Mouse (Mus musculus) cerebellum, postnatal 25 days (tissue): Measurements from ENCODE around the gene Trpm8.
A peak's percentile ranks its signal among the peaks of the same experiment; 100 is the strongest.

Experiments
- DNase-seq, 2 experiments: peaks; one replicate each; pipeline ENCODE4 v3.0.0; 2021; ENCODE audit warnings: mixed read lengths in 2 of 2

The Trpm8 gene

DNA sequence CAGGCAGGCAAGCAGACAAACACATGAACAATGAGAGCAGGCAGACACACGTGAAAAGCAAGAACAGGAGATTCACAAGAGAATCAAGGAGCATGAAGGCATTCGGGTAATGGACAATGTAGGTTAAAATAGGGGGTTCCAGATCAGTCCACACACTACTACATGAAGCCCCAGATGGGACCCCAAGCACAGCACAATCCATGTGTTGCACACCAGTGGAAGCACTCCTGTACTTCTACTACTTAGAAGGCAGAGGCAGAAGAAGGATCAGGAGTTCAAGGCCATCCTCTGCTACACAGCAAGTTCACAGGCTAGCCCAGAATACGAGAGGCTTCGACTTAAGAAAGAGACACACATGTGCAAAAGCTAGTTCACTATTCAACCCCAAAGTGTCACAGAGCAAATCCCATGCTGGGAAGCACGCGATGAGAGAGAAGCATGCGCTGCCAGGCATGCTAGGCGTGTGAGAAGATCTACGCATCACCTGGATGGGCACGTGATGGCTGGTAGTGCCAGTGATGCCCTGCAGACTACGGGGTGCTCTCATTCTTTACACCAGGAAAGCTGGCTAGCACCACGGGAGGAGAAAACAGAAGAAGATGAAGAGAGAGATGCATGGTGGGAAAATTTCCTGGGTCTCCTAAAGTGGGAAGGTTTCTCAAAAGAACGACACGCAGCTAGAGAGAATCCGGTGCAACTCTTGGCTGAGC lies 8.8 kb downstream of the Trpm8 start:
- DNase-seq: no peak

DNA sequence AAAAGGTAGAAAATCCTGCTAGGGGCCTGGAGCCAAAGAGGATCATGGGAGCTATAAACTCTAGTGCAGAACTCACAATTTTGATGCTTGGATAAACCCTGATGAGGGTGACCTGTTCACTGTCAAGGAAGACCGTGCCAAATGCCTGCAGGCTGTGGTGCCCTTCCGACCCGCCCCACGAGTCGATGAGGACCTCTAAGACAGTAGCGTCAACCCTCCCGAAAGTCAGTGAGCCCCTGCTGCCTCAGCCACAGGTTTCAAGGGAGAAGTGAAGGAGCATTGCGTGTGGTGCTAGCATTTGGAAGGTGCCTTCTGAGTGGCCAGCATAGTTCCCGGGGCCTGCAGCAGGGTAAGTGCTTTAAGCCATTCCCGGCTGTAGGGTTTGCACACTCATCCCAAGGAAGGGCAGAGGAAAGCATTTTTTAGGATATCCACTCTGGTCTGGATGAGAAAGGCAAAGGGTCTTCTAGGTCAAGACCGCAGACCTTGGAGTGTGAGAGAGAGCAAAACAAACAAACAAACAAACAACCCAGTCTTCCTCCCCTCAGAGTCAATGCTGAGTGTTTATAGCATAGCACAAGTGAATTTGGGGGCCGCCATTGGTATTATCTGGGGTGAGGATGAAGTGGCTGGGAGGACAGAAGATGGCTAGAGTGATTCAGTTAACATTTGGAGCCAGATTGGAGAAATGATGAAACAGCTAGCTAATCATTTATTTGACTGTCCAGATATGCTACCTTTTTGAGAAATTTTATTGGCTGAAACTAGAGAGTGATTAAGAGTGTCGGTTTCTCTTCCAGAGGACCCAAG lies 9.6 kb downstream of the Trpm8 start:
- no peak for DNase-seq

DNA sequence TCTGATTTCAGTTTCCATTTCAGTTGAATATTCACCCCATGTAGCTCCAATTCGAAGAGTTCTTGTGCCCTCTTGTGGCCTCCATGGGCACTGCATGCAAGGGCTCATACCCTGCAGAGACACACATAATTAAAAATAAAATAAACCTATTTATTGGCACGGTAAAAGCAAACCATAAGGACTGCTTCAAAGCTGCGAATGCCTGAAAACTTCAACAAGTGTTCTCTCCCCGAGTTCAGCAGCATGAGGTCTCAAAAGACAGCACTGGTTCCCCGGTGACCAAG lies 10.2 kb downstream of the Trpm8 start:
- peak in 1 of 2 experiments; percentile 74 for DNase-seq

DNA sequence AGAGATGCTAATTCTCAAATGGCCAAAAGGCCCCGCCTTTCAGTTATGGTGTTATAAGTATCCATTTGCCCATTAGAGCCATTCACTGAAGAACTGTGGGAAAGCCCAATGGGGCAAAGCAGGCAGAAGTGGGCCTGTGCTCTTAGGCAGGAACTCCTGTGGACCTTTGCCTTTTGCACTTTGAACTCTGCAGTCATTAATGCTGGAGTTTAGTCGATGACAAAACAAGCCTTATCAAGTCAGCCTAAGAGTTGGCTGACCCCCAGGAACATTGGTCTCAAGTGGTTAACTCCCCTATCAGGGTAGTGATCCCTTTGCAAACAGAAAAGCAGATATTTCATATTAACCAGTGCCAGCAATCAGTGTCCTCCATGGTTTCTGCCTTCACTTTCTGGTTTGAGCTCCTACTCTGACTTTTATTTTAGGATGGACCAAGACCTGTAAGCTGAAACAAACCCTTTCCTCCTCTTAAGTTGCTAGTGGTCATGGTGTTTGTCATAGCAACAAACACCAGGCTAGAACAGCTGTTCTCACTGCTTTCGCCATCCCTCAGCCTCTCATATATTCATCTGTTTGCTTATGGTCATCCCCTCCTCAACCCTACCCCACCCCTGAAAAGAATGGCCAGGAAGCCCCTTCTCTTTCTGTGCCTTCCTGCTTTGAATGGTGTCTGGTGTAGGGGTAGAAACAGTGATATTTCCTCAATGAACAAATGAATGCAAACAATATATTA lies 10.8 kb downstream of the Trpm8 start:
- no peak for DNase-seq

DNA sequence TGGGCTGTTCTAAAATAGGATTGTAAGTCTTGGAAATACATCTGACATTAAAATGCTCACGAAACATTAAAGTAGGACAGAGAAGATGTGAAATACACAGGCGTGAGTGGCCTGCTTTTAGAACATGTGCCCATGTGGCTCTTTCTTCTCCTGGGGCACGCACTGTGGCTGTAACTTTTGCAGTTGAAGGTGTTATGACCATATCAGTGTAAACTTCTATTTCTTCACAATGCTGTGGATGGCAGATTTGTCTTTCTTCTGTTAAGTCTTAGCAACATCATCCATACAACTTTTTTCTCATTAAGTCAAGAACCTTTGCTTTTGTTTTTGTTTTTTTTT lies 11.3 kb downstream of the Trpm8 start:
- no peak for DNase-seq

DNA sequence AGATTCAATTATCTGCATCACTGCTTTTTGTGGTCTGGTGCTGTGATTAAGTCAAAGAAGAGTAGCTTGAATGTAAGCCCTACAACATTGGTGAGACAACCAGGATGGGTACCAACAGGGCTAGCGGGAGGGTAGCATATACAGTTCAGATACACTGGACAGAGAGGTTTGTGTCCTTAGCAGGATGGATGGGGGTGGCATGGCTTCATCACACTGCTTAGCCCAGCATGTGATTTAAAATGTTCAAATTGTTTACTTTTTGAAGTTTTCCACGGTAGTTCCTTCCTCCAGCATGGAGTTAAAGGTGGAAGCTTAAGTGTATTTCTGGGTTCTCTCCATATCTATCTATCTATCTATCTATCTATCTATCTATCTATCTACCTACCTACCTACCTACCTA lies 11.7 kb downstream of the Trpm8 start:
- DNase-seq: no peak

DNA sequence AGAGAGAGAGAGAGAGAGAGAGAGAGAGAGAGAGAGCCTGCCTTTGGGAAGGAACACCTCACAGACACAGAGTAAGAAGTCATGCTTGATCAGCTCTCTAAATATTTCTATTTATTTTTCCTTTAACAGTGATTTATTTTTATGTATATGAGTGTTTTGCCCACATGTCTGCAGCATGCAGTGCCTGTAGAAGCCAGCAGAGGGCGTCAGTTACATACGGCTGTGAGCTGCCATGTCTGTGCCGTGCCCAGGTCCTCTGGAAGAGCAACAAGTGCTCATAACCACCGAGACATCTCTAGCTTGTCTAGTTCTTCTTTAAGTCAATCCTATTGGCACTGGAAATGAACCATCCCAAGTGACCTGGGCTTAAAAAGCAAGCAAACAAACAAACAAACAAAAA lies 12.5 kb downstream of the Trpm8 start:
- peak in 1 of 2 experiments; percentile 63 for DNase-seq

DNA sequence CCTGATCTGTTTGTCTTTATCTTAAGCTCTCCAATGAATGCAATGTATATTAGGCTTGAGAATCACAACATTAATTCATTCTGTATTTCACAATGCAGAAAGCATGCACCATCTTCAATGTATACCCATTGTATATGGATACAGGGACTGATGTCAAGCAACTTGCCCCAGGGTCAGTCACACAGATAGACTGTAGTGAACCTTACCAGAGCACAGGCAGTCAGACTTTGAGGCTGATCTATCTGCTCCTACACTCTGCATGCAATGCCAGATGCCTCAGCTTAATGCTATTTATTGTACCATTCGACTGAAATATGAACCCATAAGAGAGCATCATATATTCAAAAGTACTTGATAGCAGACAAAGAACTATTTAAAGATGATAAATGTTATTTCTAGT lies 13.1 kb downstream of the Trpm8 start:
- no peak for DNase-seq

DNA sequence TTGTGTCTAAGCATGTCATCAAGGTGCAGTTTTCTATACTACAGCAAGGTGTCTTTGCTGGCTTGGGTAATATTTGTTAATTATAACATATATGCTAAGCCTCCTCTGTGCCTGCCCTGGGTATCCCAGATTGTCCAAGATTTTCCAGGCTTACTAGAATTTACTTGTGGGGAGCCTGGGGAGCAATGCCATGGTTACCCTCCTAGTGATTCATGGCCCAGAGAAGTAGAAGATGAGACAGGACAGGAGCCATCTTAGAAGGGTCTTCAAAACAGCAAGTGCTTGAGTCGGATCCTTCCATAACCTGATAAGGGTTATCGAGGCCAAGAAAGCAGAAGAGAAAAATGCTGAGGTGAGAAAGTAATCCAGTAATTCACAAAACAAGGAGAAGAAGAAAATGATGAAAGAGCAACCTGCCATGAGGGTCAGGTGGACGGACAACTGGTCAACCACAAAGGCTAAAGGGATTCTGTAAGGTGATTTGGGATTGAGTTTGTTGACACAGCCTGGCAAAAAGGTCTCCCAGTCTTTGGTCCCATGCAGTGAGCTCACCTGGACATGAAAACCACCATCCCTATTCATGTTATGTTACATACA lies 14.0 kb downstream of the Trpm8 start:
- DNase-seq: no peak

DNA sequence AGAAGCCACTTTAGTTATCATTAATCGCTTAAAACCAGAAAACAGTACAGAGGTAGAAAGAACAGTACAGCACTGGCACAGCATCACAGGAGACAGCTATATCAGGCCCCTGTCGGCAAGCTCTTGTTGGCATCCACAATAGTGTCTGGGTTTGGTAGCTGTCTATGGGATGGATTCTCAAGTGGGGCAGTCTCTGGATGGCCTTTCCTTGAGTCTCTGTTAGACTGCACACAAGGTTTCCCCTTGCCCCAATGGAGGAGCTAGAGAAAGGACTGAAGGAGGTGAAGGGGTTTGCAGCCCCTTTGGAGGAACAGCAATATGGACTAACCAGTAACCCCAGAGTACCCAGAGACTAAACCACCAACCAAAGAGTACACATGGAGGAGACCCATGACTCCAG lies 14.6 kb downstream of the Trpm8 start:
- no peak for DNase-seq

DNA sequence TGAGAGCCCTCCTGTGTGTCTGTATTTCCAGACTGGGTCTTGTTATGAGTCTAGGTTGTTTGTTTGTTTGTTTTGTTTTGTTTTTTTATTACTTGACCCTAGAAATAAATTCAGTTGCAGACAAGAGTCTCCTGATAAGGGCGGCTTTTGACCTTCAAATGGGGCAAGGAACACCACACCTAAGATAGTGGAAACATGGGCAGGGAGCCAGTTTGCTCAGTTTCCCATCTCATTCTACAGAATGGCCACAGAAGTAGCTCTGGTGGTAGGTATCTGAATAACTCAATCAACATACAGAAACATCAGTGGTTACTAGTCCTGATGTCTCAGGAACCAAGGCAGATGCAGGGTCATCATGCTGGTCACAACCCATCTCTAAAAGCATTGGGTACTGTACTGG lies 17.2 kb downstream of the Trpm8 start:
- no peak for DNase-seq

DNA sequence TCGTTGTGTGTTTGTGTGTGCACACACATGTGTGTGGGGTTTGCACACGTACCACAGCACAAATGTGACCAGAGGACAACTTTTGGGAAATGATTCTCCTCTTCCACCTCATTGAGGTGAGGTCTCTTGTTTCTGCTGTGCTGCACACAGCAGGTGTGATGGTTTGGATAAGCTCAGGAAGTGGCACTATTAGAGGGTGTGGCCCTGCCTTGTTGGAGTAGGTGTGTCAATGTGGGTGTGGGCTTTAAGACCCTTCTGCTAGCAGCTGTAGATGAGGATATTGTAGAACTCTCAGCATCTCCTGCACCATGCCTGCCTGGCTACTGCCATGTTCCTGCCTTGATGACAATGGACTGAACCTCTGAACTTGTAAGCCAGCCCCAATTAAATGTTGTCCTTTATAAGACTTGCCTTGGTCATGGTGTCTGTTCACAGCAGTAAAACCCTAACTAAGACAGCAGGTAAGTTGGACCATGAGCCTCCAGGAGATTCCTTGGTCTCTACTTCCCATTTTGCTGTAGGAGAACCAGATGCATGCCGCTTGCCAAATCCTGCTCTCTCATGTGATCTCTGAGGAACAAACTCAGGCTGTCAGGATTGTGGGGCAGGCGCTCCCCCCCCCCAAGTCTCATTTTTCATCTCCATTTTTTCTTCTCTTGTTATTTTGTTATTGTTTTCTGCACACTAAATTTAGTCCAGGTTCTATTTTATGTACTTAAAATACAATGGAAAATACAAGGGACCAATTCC lies 18.9 kb downstream of the Trpm8 start:
- no peak for DNase-seq

DNA sequence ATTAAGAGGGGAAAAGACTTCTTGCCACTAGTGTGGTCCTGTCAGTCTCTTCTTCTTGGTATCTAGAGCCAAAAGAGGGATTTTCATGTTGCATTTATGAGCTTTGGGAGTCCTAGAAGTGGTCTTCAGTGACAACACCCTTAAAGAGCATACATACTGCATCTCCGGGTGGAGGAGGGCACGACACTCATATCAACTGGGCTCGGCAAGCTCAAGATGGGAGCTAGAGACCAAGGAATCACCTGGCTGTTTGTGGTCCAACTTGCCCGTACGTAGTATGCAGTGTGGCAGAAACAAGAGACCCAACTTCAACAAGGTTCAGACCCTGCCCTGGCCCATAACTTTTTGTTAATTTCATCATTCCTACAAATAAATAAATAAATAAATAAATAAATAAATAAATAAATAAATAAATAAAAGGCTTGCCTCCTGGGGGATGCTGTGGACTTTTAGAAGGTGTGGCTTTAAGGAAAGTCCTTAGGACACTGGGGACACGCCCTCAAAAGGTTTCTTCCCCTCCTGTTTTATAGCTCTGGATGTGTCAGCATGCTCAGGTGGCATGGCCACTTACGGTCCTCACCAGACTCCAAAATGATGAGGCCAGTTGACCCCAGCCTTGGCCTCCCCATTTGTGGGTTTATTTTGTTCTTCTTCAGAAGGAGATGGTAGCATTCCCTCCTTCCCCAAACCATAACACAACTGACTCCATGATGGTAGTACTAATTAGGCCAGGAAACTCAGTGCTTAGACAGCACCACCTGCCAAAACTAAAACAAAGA lies 20.2 kb downstream of the Trpm8 start:
- DNase-seq: no peak

DNA sequence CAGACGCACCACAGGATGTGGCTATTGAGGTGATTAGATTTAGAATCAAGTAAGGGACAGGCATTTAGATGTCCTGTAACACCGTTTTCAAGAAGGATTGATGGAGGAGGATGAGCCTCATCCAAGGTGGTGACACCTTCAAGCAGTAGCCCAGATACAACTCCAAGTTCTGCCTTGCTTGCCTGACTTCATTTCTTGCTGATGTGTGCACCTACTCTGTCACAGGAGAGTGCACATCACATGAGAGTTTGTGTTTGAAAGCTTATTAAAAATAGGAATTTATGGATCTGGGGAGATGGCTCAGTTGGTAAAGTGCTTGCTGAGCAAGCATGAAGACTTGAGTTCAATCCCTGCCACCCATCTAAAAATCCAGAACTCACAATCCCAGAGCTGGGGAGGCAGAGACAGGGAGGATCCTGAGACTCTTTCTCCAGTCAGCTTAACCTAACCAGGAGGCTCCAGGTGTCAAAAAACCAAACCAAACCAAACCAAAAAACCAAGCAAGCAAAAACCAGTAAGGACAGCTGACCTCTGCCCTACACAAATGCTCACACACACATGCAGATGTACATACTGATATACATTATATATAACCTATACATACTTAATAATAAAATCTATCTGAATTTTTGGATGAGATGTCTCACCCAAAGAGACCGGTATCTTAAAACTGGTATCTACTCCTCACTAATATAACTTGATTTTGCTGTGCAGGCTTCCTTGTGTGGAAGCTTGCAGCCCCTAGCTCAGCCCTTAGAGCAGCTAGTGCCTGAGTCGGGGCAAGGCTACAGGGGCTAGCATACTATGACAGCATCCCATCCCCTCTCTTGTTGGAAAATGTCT lies 21.4 kb downstream of the Trpm8 start:
- DNase-seq: no peak

DNA sequence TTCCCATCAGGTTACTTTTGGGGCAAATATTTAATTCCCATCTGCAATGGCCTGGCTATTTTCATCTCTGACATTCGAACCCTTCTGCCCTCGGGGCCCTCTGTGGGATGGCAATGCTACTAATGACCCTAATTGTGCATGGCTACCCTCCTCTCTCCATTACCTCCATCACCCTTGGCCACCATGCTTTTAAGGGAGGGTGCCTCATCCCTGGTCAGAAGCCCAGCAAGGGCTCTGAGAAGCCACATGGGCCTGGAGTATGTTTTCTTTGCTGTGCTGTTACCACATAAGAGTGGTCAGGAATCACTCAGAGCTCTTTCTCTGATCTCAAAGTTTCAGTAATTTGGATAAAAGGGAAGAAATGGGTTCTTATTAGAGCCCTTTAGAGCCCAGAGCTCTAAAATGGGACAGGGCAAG lies 22.1 kb downstream of the Trpm8 start:
- DNase-seq: no peak

DNA sequence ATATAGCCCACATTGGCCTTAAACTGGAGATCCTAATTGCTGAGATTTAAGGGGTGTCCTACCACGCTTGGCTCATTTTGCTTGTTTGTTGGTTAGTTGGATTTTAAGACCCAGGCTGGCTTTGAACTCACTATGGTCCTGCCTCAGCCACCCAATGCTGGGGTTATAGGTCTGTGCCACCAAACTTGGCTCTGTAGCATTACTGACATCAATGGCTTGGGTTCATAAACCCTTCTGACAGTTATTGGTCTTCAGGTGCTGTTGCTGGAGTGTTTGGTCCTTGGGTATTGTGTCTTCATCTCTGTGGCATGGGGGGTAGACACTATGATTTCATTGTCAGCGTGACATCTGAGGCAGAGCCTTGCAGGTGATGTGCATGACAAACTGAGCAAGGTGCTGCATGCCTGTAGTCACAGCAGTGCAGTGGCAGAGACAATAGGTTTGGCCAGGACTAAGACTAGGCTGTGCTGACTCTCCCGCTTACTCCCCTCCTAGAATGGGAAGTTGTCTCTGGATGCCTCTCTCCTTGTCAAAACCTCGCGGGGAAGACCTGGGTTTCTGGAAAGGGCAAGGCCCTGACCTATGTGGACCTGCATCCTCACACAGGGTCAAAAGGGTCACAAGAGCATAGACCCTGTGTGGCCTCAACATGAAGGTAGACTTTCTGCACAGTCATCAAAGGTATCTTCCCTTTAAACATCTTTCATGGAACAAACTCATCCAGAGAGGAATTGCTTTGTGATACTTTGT lies 23.0 kb downstream of the Trpm8 start:
- no peak for DNase-seq

DNA sequence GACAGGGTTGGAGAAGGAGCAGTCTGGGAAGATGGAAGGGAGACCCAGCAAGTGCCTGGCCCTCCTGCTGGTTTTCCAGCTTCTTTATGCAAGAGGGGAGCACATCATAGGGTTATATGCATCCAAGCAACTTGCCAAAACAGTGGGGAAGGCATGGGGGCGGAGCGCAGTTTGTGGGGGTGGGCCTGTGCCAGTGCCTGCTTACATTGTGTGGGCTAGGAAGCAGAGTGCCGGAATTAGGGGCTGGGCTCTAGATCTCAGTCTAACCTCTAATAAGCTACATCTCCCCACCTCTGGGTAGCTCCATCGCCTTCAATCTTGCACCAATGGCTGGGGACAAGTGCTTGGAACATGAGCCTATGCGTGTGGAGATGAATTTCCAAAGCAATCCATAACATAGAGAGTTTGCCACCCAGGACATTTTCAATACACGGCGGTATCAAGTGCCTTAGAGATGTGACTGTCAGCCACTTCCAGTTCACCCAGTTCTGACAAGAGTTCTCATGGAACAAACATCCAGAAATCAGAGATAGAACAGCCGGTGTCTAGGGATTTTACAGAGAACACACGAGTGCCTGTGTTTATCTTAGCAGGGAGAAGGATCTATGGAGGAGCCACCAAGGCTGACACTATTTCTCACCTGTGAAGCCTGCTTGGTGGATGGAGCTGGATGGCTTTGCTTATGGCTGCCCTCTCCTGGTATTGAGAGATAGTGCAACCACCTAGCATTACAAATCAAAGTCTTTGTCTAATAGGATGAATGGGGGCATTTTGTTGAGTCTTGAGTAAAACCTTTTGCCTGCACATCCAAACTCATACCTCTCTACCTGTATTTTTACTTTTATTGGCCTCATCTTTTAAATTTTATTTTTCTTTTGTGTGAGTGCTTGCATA lies 23.9 kb downstream of the Trpm8 start:
- DNase-seq: no peak

DNA sequence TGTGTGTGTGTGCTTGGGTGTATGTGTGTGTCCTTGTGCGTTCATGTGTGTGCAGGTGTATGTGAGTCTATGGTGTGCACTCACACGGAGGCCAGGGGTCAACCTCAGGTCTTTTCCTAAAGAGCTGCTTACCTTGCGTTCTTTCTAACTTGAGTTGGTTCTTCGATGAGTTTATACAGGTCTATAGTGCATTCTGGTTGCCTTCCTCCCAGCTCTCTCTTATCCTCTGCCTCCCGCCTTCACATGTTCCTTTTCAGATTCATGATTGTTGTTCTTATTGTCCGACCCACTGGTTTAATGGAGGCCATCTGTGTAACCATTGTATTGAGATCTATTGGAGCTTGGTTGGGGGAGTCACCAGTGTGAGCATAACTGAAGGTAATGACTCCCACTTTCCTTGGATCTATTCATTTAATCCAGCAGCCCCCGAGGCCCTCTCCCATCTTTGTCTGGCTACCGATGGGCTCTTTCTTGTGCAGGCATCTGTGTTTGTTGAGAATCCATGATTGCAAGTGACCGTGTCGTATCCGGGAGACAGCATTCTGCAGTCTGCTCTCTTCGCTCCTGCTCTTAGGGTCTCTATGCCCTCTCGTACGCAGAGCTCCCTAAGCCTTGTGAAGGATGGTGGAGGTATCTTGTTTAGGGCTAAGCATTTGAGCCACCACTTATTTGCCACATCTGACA lies 24.7 kb downstream of the Trpm8 start:
- DNase-seq: no peak

DNA sequence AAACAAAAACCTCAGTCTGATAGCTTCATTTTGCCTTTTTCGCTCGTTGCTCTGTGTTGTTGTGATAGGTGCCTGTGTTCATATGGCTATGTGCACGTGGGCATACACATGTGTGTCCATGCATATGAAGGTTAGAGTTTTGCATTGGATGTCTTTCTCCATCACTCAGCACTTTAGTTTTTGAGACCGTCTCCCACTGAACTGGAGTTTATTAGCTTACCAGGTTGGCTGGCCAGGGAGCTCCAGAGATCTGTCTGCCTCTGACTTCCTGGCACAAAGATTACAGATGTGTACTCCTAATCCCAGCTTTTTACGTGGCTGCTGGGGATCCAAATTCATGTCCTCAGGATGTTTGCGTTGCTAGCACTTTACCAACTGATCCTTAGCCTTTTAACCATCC lies 26.3 kb downstream of the Trpm8 start:
- DNase-seq: no peak
